Mouse (Mus musculus): ENCODE results near the gene Rpl41.

- TF ChIP-seq FLI1 (IDR thresholded peaks at IDR 0.05; ENCODE audit: low read length): no peak
- no peak for TF ChIP-seq GATA1 (IDR thresholded peaks at IDR 0.05; ENCODE audit: borderline replicate concordance, low read length)
Observed at GRCm38 (mm10) chr10:128575063-128575462, 26.0 kb upstream of the Rpl41 start.
